In the genomic region with DNA sequence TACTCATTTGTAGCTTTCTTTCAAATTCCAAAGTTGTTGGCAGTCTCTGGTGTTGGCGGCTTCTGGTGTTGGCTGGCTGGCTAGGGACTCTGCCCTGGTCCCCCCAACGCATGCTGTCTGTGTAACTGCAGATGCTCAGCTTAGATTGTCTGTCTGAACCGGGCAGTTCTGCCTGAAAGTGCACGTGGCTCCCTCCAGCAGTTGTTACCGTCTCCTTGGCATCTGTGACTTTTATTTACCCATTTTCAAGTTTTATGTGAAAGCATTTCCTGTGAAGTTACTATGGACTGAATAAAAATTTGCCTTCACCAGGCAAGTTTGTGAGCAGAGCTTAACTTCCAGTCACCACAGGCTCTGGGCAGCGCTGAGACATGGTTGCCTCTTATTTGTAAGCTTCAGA, we compare ENCODE assay signal across 11 mouse cellular contexts. TPM values are rescaled to one million over a fixed set of nuclear protein-coding genes. Genes with fewer than 3 reads are reported as not detected.
A peak's percentile ranks its signal among the peaks of the same experiment; 100 is the strongest.
DNase-seq lines count a peak whose midpoint lies in the region; ATAC-seq and TF ChIP-seq lines count a peak whose summit lies in the region.
"Had no signal": no experiment of that assay in that cellular context is flagged by ENCODE, and none has a peak within 500 bp of the region (broad histone marks: within the 10 kb centered on the region; RNA-seq: fewer than 3 reads in every experiment).

No protein-coding gene starts in this region.

- peaks cover 12% of the 10 kb centered on the region; the same call in 1 of the 2 replicates for H3K4me1 ChIP-seq in forebrain, embryonic 11.5 days (replicated peaks; ENCODE audit: control insufficient read depth, insufficient read depth, low read length)

- no peaks in the 10 kb centered on the region for H3K9me3 ChIP-seq in forebrain, embryonic 11.5 days (ENCODE audit: control insufficient read depth, low read length)
- H3K9me3 ChIP-seq: lung, embryonic 15.5 days had no signal

- H3K4me2 ChIP-seq in forebrain, embryonic 11.5 days (ENCODE audit: low read depth, low read length, severe bottlenecking), result 0 out of 2 replicates have a peak overlapping the region, but pooled peaks have one; percentile 3
- H3K4me2 ChIP-seq: lung, embryonic 15.5 days had no signal

- H3K4me3 ChIP-seq in left cerebral cortex, adult 2 months, result peak overlapping the region; percentile 50
- H3K4me3 ChIP-seq in forebrain, embryonic 11.5 days (ENCODE audit: low read depth, low read length), result peak overlapping the region; percentile 26
- H3K4me3 ChIP-seq: lung, embryonic 15.5 days had no signal

- H3K27me3 ChIP-seq in forebrain, embryonic 11.5 days (ENCODE audit: control insufficient read depth, insufficient read depth, low read length), result peaks cover 62% of the 10 kb centered on the region

- H3K36me3 ChIP-seq in forebrain, embryonic 11.5 days (ENCODE audit: control insufficient read depth, insufficient read depth, low read length), result no peaks in the 10 kb centered on the region
- H3K36me3 ChIP-seq: lung, embryonic 15.5 days had no signal

- no peak for TF ChIP-seq CTCF in left cerebral cortex, adult 2 months (IDR thresholded peaks at IDR 0.05)

- ATAC-seq in forebrain, embryonic 11.5 days (replicated peaks; ENCODE audit: low FRiP score), result no peak

- 1% methylated on average over 6 of the region's 6 CpGs for whole genome bisulfite sequencing in forebrain, embryonic 11.5 days

- intact Hi-C loops in left cerebral cortex, adult 2 months (cut with DNase I), result no loop called here
- intact Hi-C loops in left cerebral cortex, postnatal 10 days (cut with DNase I), result loop anchor here (5.0 kb wide), 1 partner anchor 819 kb away; no protein-coding TSS in a partner anchor

- peak overlapping the region; percentile 87 for H3K27ac ChIP-seq in left cerebral cortex, adult 2 months
- 0 out of 2 replicates have a peak overlapping the region, but pooled peaks have one; percentile 34 for H3K27ac ChIP-seq in forebrain, embryonic 11.5 days (ENCODE audit: low read depth, low read length)
- H3K27ac ChIP-seq: lung, embryonic 15.5 days had no signal

- H3K9ac ChIP-seq in forebrain, embryonic 11.5 days (ENCODE audit: low read length), result peak overlapping the region; percentile 35; the same call in 1 of the 2 replicates
- H3K9ac ChIP-seq: lung, embryonic 15.5 days had no signal

- DNase-seq in left cerebral cortex, adult 2 months (ENCODE audit: extremely low spot score in 1 of 2, low spot score in 2 of 2), result no peak
- DNase-seq in left cerebral cortex, postnatal 10 days (ENCODE audit: extremely low spot score in 1 of 2, low spot score in 2 of 2), result no peak
- peak; percentile 2 for DNase-seq in thymus, postnatal 25 days
- DNase-seq in thymus, adult 18-20 months, result no peak
- peak; percentile 51 for DNase-seq in forebrain, embryonic 11.5 days (ENCODE audit: low spot score)
- peak; percentile 24 for DNase-seq in retina, postnatal 1 day
- DNase-seq in gastrocnemius, adult 18-20 months (ENCODE audit: low spot score), result no peak
- DNase-seq in spleen, postnatal 10 days (ENCODE audit: low spot score in 2 of 2), result no peak
- DNase-seq: kidney, adult 9 months had no signal

RNA-seq across cellular contexts. Expression of a gene that starts 6.0 kb away (rescaled TPM):
- 100 to 1,000 TPM; 116 to 131 TPM for total RNA-seq in left cerebral cortex, adult 2 months (2021)
- 10 to 100 TPM; 97.9 to 99.5 TPM for total RNA-seq in left cerebral cortex, postnatal 10 days (2021)
- polyA plus RNA-seq in forebrain, embryonic 11.5 days (2014; fragmentation: Nextera tagmentation; extraction: Ambion mirVana), result 39.9 and 43.8 TPM in 2 replicates
- total RNA-seq in gastrocnemius, adult 18-20 months (2021), result not detected
- polyA plus RNA-seq: heart, embryonic 14.5 days had no signal

Comparison
In these comparisons a context has a peak if more than half of its experiments do, and no peak if none do; other contexts are left out.
1. DNase-seq: peak in thymus, postnatal 25 days (single experiment), forebrain, embryonic 11.5 days (single experiment) and retina, postnatal 1 day (single experiment); none in left cerebral cortex, adult 2 months (0 of 2), left cerebral cortex, postnatal 10 days (0 of 2), thymus, adult 18-20 months (0 of 2), gastrocnemius, adult 18-20 months (single experiment) and spleen, postnatal 10 days (0 of 2).
2. RNA of a gene that starts 6.0 kb away (total RNA-seq): 116 to 131 TPM in left cerebral cortex, adult 2 months and 97.9 to 99.5 TPM in left cerebral cortex, postnatal 10 days; not detected in gastrocnemius, adult 18-20 months; every median in the first group is over 10 times any median in the second.